In genomic region chr1:120154232-120154631, GRCm38 (mm10) we compare ENCODE assay signal across 9 mouse cellular contexts. TPM values are rescaled to one million over a fixed set of nuclear protein-coding genes. Genes with fewer than 3 reads are reported as not detected.
A peak's percentile ranks its signal among the peaks of the same experiment; 100 is the strongest.
DNase-seq lines count a peak whose midpoint lies in the region; ATAC-seq and TF ChIP-seq lines count a peak whose summit lies in the region.
"Had no signal": no experiment of that assay in that cellular context is flagged by ENCODE, and none has a peak within 500 bp of the region (broad histone marks: within the 10 kb centered on the region; RNA-seq: fewer than 3 reads in every experiment).

No protein-coding gene starts in this region.

- TF ChIP-seq CTCF in left cerebral cortex, adult 2 months (IDR thresholded peaks at IDR 0.05), result peak; percentile 63

- no peak for ATAC-seq in limb, embryonic 11.5 days (ENCODE audit: insufficient number of reproducible peaks, low FRiP score, low TSS enrichment, low read depth)

- intact Hi-C loops in left cerebral cortex, adult 2 months (cut with DNase I), result loop anchor here (2.0 to 5.0 kb wide), 3 partner anchors 55 to 398 kb away; no protein-coding TSS in a partner anchor

- H3K4me2 ChIP-seq in limb, embryonic 11.5 days (ENCODE audit: low read depth, severe bottlenecking), result no peak overlapping the region
- H3K4me2 ChIP-seq: lung, embryonic 15.5 days had no signal

- no peak overlapping the region for H3K27ac ChIP-seq in left cerebral cortex, adult 2 months
- H3K27ac ChIP-seq in limb, embryonic 11.5 days (replicated peaks; ENCODE audit: low read depth, low read length), result no peak overlapping the region
- H3K27ac ChIP-seq: lung, embryonic 15.5 days had no signal

- H3K4me3 ChIP-seq in left cerebral cortex, adult 2 months, result no peak overlapping the region
- no peak overlapping the region for H3K4me3 ChIP-seq in limb, embryonic 11.5 days (ENCODE audit: low read depth, low read length)
- H3K4me3 ChIP-seq: lung, embryonic 15.5 days had no signal

- no peaks in the 10 kb centered on the region for H3K27me3 ChIP-seq in limb, embryonic 11.5 days (ENCODE audit: control insufficient read depth, insufficient read depth, low read length)
- H3K27me3 ChIP-seq: lung, embryonic 15.5 days had no signal

- no peaks in the 10 kb centered on the region for H3K9me3 ChIP-seq in limb, embryonic 11.5 days (ENCODE audit: control insufficient read depth, low read length)
- H3K9me3 ChIP-seq: lung, embryonic 15.5 days had no signal

- no peaks in the 10 kb centered on the region for H3K4me1 ChIP-seq in limb, embryonic 11.5 days (ENCODE audit: control insufficient read depth, insufficient read depth, low read length)

- H3K36me3 ChIP-seq in limb, embryonic 11.5 days (ENCODE audit: control insufficient read depth, insufficient read depth, low read length), result no peaks in the 10 kb centered on the region
- H3K36me3 ChIP-seq: lung, embryonic 15.5 days had no signal

- peak; percentile 26 for DNase-seq in cerebellum, adult 9-10 months
- no peak for DNase-seq in cerebellum, adult 8-10 months
- DNase-seq in left cerebral cortex, adult 2 months (ENCODE audit: extremely low spot score in 1 of 2, low spot score in 2 of 2), result no peak
- DNase-seq in left cerebral cortex, adult 11 months (ENCODE audit: low spot score), result no peak
- peak; percentile 64 to 66 for DNase-seq in B cell, adult 2 months
- peak; percentile 20 for DNase-seq in c-Kit-positive CD71-positive TER-119-negative erythroid progenitor cells, embryonic 14.5 days (ENCODE audit: low read depth)
- peak; percentile 66 for DNase-seq in limb, embryonic 11.5 days (ENCODE audit: low spot score)
- no peak for DNase-seq in Muller cell, postnatal 12 days (ENCODE audit: inconsistent ontology term)

- H3K9ac ChIP-seq in limb, embryonic 11.5 days (ENCODE audit: low read length), result no peak overlapping the region
- H3K9ac ChIP-seq: lung, embryonic 15.5 days had no signal

RNA-seq across cellular contexts. Expression of gene 3110009E18Rik, which starts 33.2 kb away (rescaled TPM):
- total RNA-seq in left cerebral cortex, adult 2 months (2021), result 1 to 10 TPM; 6.3 to 6.8 TPM
- polyA plus RNA-seq in limb, embryonic 11.5 days (2014; fragmentation: Nextera tagmentation; extraction: Ambion mirVana), result 17.9 TPM in 2 replicates

RNA-seq across cellular contexts. Expression of gene Dbi, which starts 33.4 kb away (rescaled TPM):
- 100 to 1,000 TPM; 202 to 252 TPM for total RNA-seq in left cerebral cortex, adult 2 months (2021)
- polyA plus RNA-seq in limb, embryonic 11.5 days (2014; fragmentation: Nextera tagmentation; extraction: Ambion mirVana), result 681 and 682 TPM in 2 replicates

Comparison
In these comparisons a context has a peak if more than half of its experiments do, and no peak if none do; other contexts are left out.
1. DNase-seq: peak in cerebellum, adult 9-10 months (single experiment), B cell, adult 2 months (2 of 2), c-Kit-positive CD71-positive TER-119-negative erythroid progenitor cells, embryonic 14.5 days (single experiment) and limb, embryonic 11.5 days (single experiment); none in cerebellum, adult 8-10 months (single experiment), left cerebral cortex, adult 2 months (0 of 2), left cerebral cortex, adult 11 months (single experiment) and Muller cell, postnatal 12 days (single experiment).